8 mouse cellular contexts compared by ENCODE assay signal in genomic region chr11:120237166-120238131, GRCm38 (mm10). TPM values are rescaled to one million over a fixed set of nuclear protein-coding genes. Genes with fewer than 3 reads are reported as not detected.
DNase-seq lines count a peak whose midpoint lies in the region; ATAC-seq and TF ChIP-seq lines count a peak whose summit lies in the region.

No protein-coding gene starts in this region.

- no peaks in the 10 kb centered on the region for H3K27me3 ChIP-seq in intestine, embryonic 16.5 days (replicated peaks; ENCODE audit: control insufficient read depth, insufficient read depth, low read length)
- H3K27me3 ChIP-seq in liver, postnatal 0 days (ENCODE audit: insufficient read depth, low read length) = peaks cover 33% of the 10 kb centered on the region
- H3K27me3 ChIP-seq in neural tube, embryonic 13.5 days = no peaks in the 10 kb centered on the region

- no peak for ATAC-seq in intestine, embryonic 16.5 days
- ATAC-seq in liver, postnatal 0 days = no peak
- ATAC-seq in neural tube, embryonic 13.5 days (ENCODE audit: low read depth) = no peak

- peak overlapping the region; percentile 90 for H3K27ac ChIP-seq in intestine, embryonic 16.5 days (ENCODE audit: low read length)
- H3K27ac ChIP-seq in liver, postnatal 0 days (ENCODE audit: low read depth) = peak overlapping the region; percentile 81
- H3K27ac ChIP-seq in neural tube, embryonic 13.5 days (replicated peaks) = peak overlapping the region; percentile 100

- no peaks in the 10 kb centered on the region for H3K9me3 ChIP-seq in intestine, embryonic 16.5 days (ENCODE audit: control insufficient read depth, low read length)
- H3K9me3 ChIP-seq in liver, postnatal 0 days (ENCODE audit: low read length) = no peaks in the 10 kb centered on the region
- no peaks in the 10 kb centered on the region for H3K9me3 ChIP-seq in neural tube, embryonic 13.5 days

- no peak for TF ChIP-seq EP300 in liver, postnatal 0 days (IDR thresholded peaks at IDR 0.05; ENCODE audit: low read depth)

- peak overlapping the region; percentile 98 for H3K9ac ChIP-seq in intestine, embryonic 16.5 days (ENCODE audit: low read depth, low read length)
- H3K9ac ChIP-seq in liver, postnatal 0 days (replicated peaks) = peak overlapping the region; percentile 76
- H3K9ac ChIP-seq in neural tube, embryonic 13.5 days = peak overlapping the region; percentile 100

- H3K36me3 ChIP-seq in intestine, embryonic 16.5 days (ENCODE audit: control insufficient read depth, insufficient read depth, low read length) = no peaks in the 10 kb centered on the region
- no peaks in the 10 kb centered on the region for H3K36me3 ChIP-seq in liver, postnatal 0 days (replicated peaks; ENCODE audit: insufficient read depth, low read length)
- no peaks in the 10 kb centered on the region for H3K36me3 ChIP-seq in neural tube, embryonic 13.5 days

- WGBS in intestine, embryonic 16.5 days = 1% methylated on average over 87 of the region's 89 CpGs
- under 1% methylated on average over 80 of the region's 89 CpGs for WGBS in liver, postnatal 0 days (ENCODE audit: insufficient replicate concordance)
- under 1% methylated on average over 79 of the region's 89 CpGs for WGBS in neural tube, embryonic 13.5 days

- H3K4me3 ChIP-seq in intestine, embryonic 16.5 days (ENCODE audit: low read length) = peak overlapping the region; percentile 81
- H3K4me3 ChIP-seq in liver, postnatal 0 days (ENCODE audit: low read depth, low read length) = peak overlapping the region; percentile 72
- peak overlapping the region; percentile 79 for H3K4me3 ChIP-seq in neural tube, embryonic 13.5 days

- H3K4me1 ChIP-seq in intestine, embryonic 16.5 days (ENCODE audit: control insufficient read depth, insufficient read depth, low read length) = peaks cover 36% of the 10 kb centered on the region
- peaks cover 26% of the 10 kb centered on the region for H3K4me1 ChIP-seq in liver, postnatal 0 days (ENCODE audit: insufficient read depth)
- peaks cover 51% of the 10 kb centered on the region for H3K4me1 ChIP-seq in neural tube, embryonic 13.5 days (replicated peaks)

- H3K4me2 ChIP-seq in intestine, embryonic 16.5 days (ENCODE audit: low read depth, low read length) = peak overlapping the region; percentile 83
- H3K4me2 ChIP-seq in liver, postnatal 0 days (ENCODE audit: low read depth, low read length) = peak overlapping the region; percentile 98
- H3K4me2 ChIP-seq in neural tube, embryonic 13.5 days = peak overlapping the region; percentile 99

- TF ChIP-seq CTCF in liver, postnatal 0 days (IDR thresholded peaks at IDR 0.05; ENCODE audit: low read depth) = no peak

- peak; percentile 60 to 61 for DNase-seq in lung, adult 18-20 months
- DNase-seq in lung, postnatal 25 days (ENCODE audit: low spot score) = no peak
- DNase-seq in cerebellum, adult 18-20 months = peak; percentile 50 to 71
- peak; percentile 65 for DNase-seq in gastrocnemius, postnatal 10 days
- peak; percentile 71 for DNase-seq in liver, postnatal 0 days
- DNase-seq in c-Kit-positive CD71-positive TER-119-positive erythroid progenitor cells, embryonic 14.5 days (ENCODE audit: low spot score) = no peak

RNA-seq across cellular contexts. Expression of gene Bahcc1, which starts 4.7 kb away (rescaled TPM):
- total RNA-seq in gastrocnemius, postnatal 10 days (2021) = 10 to 100 TPM in 1 of 2 experiments, 1 to 10 TPM in 1; 6.4 to 10.5 TPM
- 4.9 and 5.7 TPM in 2 replicates for polyA plus RNA-seq in intestine, embryonic 16.5 days (2015; fragmentation: Nextera tagmentation; extraction: Ambion mirVana)
- 1.1 and 1.2 TPM in 2 replicates for polyA plus RNA-seq in liver, postnatal 0 days (2015; fragmentation: Nextera tagmentation; extraction: Ambion mirVana)
- polyA plus RNA-seq in neural tube, embryonic 13.5 days (2015; fragmentation: Nextera tagmentation; extraction: Ambion mirVana) = 13.6 and 15.3 TPM in 2 replicates

Comparison
In these comparisons a context has a peak if more than half of its experiments do, and no peak if none do; other contexts are left out.
1. DNase-seq: peak in lung, adult 18-20 months (2 of 2), cerebellum, adult 18-20 months (2 of 2), gastrocnemius, postnatal 10 days (single experiment) and liver, postnatal 0 days (single experiment); none in lung, postnatal 25 days (single experiment) and c-Kit-positive CD71-positive TER-119-positive erythroid progenitor cells, embryonic 14.5 days (single experiment).
2. Peak in every context shown above with its lines, with median percentiles within 50 percentile points of each other: H3K27ac ChIP-seq, H3K4me2 ChIP-seq, H3K4me3 ChIP-seq and H3K9ac ChIP-seq.